Mouse (Mus musculus): ENCODE results near the gene AA986860. TPM values are rescaled to one million over a fixed set of nuclear protein-coding genes. Genes with fewer than 3 reads are reported as not detected.

Gene AA986860
- polyA plus RNA-seq, 1 experiment from 2014 or later = 17.7 TPM

DNA sequence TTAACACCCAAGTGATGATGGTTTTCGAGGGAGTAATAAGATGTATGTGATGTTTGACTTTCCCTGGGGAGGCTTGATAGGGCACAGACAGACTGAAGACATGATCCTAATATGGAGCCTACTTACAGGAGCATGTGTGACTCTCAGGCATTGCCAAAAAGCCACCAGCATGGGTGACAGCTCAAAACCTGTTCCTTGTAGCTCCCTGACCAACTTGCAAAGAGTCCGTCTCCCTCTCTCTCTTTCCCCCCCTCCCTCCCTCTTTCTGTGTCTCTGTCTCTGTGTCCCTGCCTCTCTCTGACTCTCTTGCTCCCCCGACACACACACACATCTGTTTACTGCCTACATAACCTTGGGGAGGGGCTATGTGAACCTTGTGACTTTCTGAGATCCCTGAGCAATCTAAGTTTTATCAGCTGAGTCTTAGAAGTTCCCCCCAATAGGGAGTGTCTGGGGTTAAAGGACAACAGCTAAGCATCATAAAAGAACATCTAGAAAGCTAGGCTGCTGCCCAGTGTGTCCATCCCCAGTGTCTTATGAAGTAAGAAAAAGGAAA lies 6.9 kb downstream of the AA986860 start:
- Histone ChIP-seq H3K36me3 (ENCODE audit: insufficient read depth, low read length) (no peaks in the 10 kb centered on the region), H3K4me1 (replicated peaks; ENCODE audit: insufficient read depth, low read length) (peaks cover 7% of the 10 kb centered on the region; the same call in 1 of the 2 replicates), H3K4me2 (ENCODE audit: low read length) (no peak overlapping the region), H3K27me3 (ENCODE audit: insufficient read depth, low read length) (no peaks in the 10 kb centered on the region), H3K9me3 (replicated peaks; ENCODE audit: low read length) (no peaks in the 10 kb centered on the region), H3K27ac (no peak overlapping the region), H3K4me3 (replicated peaks; ENCODE audit: low read depth, low read length) (no peak overlapping the region), H3K9ac (ENCODE audit: low read depth, low read length) (no peak overlapping the region)
- ATAC-seq (replicated peaks; ENCODE audit: low FRiP score, low read depth) (no peak), DNase-seq (ENCODE audit: low spot score) (no peak)
- TF ChIP-seq CTCF (IDR thresholded peaks at IDR 0.05; ENCODE audit: low read depth) = no peak
- WGBS = 67% methylated on average over 3 of the region's 3 CpGs

DNA sequence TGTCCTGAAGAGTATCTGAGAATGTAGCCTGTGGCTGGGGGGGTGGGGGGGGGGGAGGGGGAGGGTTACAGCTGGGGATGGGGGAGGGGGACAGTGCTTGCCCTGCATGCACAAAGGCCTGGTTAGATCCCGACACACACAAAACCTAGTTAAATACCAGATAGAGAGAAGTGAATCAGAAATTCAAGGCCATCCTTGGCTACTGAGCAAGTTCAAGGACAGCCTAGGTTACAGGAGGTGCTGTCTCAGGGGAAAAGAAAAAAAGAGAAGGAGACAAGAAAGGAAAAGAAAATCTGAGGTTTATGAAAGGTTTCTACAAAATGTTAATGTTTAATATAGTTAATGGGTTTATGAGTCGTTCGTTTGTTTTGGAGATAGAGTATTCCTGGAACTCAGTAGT lies 7.9 kb downstream of the AA986860 start:
- Histone ChIP-seq H3K27ac (no peak overlapping the region), H3K36me3 (ENCODE audit: insufficient read depth, low read length) (no peaks in the 10 kb centered on the region), H3K9me3 (replicated peaks; ENCODE audit: low read length) (no peaks in the 10 kb centered on the region), H3K9ac (ENCODE audit: low read depth, low read length) (no peak overlapping the region), H3K4me3 (replicated peaks; ENCODE audit: low read depth, low read length) (no peak overlapping the region), H3K4me2 (ENCODE audit: low read length) (no peak overlapping the region), H3K27me3 (ENCODE audit: insufficient read depth, low read length) (no peaks in the 10 kb centered on the region), H3K4me1 (replicated peaks; ENCODE audit: insufficient read depth, low read length) (peaks cover 2% of the 10 kb centered on the region; the same call in 1 of the 2 replicates)
- TF ChIP-seq CTCF (IDR thresholded peaks at IDR 0.05; ENCODE audit: low read depth) = no peak
- 50% methylated on average over 3 of the region's 3 CpGs for WGBS
- no peak for DNase-seq (ENCODE audit: low spot score)
- ATAC-seq (replicated peaks; ENCODE audit: low FRiP score, low read depth) = no peak

DNA sequence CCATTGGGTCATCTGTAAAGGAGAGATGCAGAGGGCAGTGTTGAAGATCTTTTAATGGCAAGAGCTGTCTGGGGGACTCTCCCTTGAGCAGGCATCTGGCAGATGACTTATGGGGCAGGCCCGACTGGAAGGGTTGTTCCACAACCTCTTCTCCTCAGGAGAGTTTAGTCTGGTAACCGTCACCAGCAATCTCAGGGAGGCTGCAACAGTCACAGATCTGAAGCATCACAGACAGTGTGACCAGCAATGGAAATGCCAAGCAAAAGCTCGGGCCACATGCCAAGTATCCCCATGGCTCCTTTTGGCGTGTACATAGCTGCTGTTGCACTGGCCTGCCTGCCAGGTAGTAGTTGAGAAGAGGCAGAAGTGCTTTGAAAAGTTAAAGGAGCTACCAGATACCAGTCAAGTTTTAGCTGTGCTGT lies 8.5 kb downstream of the AA986860 start:
- H3K9me3 ChIP-seq (replicated peaks; ENCODE audit: low read length) = no peaks in the 10 kb centered on the region
- no peak for TF ChIP-seq CTCF (IDR thresholded peaks at IDR 0.05; ENCODE audit: low read depth)
- no peaks in the 10 kb centered on the region; the same call in 1 of the 2 replicates for H3K4me1 ChIP-seq (replicated peaks; ENCODE audit: insufficient read depth, low read length)
- H3K36me3 ChIP-seq (ENCODE audit: insufficient read depth, low read length) = no peaks in the 10 kb centered on the region
- no peaks in the 10 kb centered on the region for H3K27me3 ChIP-seq (ENCODE audit: insufficient read depth, low read length)
- WGBS = 65% methylated on average over 4 of the region's 4 CpGs
- H3K4me3 ChIP-seq (replicated peaks; ENCODE audit: low read depth, low read length) = no peak overlapping the region
- ATAC-seq (replicated peaks; ENCODE audit: low FRiP score, low read depth) (no peak; the same call in 1 of the 2 replicates), DNase-seq (ENCODE audit: low spot score) (no peak)
- H3K9ac ChIP-seq (ENCODE audit: low read depth, low read length) = no peak overlapping the region
- no peak overlapping the region for H3K27ac ChIP-seq
- no peak overlapping the region for H3K4me2 ChIP-seq (ENCODE audit: low read length)

DNA sequence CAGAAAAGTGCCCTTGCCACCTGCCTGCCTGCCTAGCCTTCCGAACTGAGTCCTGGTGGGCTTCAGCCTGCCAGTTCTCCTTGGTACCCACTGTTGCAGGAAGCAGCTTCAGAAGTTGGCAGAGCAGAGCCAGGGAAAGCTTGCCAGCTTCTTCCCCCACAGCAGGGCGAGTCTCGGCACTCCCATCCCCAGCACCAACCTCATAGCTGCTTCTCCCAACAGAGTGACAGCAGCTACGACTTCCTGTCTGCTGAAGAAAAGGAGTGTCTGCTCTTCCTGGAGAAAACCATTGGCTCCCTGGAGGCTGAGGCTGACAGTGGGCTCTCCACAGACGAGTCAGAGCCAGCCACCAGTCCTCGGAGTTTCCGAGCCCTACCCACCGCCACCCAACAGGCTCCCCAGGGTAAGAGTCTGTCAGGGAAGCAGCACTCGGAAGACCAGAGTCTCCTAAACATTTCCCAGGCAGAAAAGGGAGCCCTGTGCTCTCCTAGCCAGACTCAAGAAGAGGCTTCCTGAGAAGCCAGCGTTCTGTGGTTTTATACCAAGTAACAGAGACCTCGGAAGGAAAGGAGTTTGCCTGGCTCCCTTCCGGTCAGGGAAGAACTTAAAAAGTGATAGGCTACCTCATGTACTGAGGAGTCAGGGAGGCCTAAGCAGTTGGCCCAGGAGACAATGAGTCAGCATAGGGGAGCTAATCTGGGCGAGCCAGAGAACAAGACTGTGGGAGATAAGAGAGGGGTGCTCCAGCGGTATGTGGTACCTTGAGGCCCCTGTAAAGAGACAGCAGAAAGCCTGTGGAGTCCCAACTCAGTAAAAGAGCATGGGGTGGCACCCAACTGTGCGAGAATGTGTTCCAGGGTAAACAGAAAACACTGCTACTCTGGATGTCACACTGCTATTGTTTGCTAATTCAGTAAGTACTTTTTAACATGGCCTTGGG lies 9.3 kb downstream of the AA986860 start:
- H3K36me3 ChIP-seq (ENCODE audit: insufficient read depth, low read length) = no peaks in the 10 kb centered on the region
- no peaks in the 10 kb centered on the region; the same call in 1 of the 2 replicates for H3K4me1 ChIP-seq (replicated peaks; ENCODE audit: insufficient read depth, low read length)
- ATAC-seq (replicated peaks; ENCODE audit: low FRiP score, low read depth) (no peak), DNase-seq (ENCODE audit: low spot score) (no peak)
- TF ChIP-seq CTCF (IDR thresholded peaks at IDR 0.05; ENCODE audit: low read depth) = no peak
- H3K4me2 ChIP-seq (ENCODE audit: low read length) = no peak overlapping the region
- H3K27me3 ChIP-seq (ENCODE audit: insufficient read depth, low read length) = no peaks in the 10 kb centered on the region
- WGBS = 61% methylated on average over 15 of the region's 15 CpGs
- H3K4me3 ChIP-seq (replicated peaks; ENCODE audit: low read depth, low read length) = no peak overlapping the region
- no peak overlapping the region for H3K27ac ChIP-seq
- no peaks in the 10 kb centered on the region for H3K9me3 ChIP-seq (replicated peaks; ENCODE audit: low read length)
- no peak overlapping the region for H3K9ac ChIP-seq (ENCODE audit: low read depth, low read length)

DNA sequence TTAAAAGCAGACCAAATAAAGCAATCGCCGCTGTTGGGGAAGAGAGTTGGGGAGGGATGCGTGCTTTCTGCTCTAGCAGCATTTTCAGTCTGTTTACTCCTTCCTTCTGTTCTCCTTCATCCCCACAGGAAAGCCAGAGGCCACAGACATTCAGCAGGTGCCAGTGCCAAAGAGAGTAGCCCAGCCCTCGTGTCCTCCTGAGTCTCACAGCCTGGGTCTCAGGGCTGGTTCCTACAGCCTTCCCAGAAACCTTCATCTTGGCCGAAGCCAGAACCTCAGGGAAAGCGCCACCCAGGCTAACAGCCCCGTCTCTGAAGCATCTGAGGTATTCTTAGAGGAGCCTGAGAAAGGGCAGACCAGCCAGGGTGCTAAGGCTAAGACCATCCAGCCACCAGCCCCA lies 10.4 kb downstream of the AA986860 start:
- H3K27me3 ChIP-seq (ENCODE audit: insufficient read depth, low read length) = no peaks in the 10 kb centered on the region
- H3K4me2 ChIP-seq (ENCODE audit: low read length) = no peak overlapping the region
- no peak overlapping the region for H3K9ac ChIP-seq (ENCODE audit: low read depth, low read length)
- WGBS = 92% methylated on average over 7 of the region's 7 CpGs
- H3K27ac ChIP-seq = no peak overlapping the region
- TF ChIP-seq CTCF (IDR thresholded peaks at IDR 0.05; ENCODE audit: low read depth) = no peak
- no peaks in the 10 kb centered on the region for H3K36me3 ChIP-seq (ENCODE audit: insufficient read depth, low read length)
- H3K9me3 ChIP-seq (replicated peaks; ENCODE audit: low read length) = no peaks in the 10 kb centered on the region
- ATAC-seq (replicated peaks; ENCODE audit: low FRiP score, low read depth) (no peak), DNase-seq (ENCODE audit: low spot score) (no peak)
- H3K4me3 ChIP-seq (replicated peaks; ENCODE audit: low read depth, low read length) = no peak overlapping the region
- no peaks in the 10 kb centered on the region; the same call in 1 of the 2 replicates for H3K4me1 ChIP-seq (replicated peaks; ENCODE audit: insufficient read depth, low read length)

DNA sequence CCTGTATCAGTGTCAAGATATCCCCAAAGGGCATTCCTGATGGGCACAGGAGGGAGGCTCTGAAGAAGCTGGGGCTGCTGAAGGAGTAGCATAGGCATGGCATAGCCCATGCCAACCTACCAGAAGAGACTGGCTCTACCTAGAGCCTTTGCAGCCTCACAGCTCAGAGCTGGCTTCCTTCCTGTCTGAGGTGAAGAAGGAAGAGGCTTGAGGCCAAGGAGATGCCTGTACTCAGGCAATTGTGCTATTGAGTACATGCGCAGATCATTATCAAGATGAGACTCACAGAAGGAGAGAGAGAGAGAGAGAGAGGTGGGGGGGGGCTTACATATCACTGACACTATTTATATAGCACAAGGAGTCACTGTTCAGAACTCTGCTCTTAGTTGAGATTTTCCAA lies 12.0 kb downstream of the AA986860 start:
- no peak overlapping the region for H3K9ac ChIP-seq (ENCODE audit: low read depth, low read length)
- no peaks in the 10 kb centered on the region for H3K9me3 ChIP-seq (replicated peaks; ENCODE audit: low read length)
- H3K4me2 ChIP-seq (ENCODE audit: low read length) = no peak overlapping the region
- no peaks in the 10 kb centered on the region for H3K27me3 ChIP-seq (ENCODE audit: insufficient read depth, low read length)
- H3K4me3 ChIP-seq (replicated peaks; ENCODE audit: low read depth, low read length) = no peak overlapping the region
- DNase-seq (ENCODE audit: low spot score) = no peak
- no peak for TF ChIP-seq CTCF (IDR thresholded peaks at IDR 0.05; ENCODE audit: low read depth)
- H3K4me1 ChIP-seq (replicated peaks; ENCODE audit: insufficient read depth, low read length) = no peaks in the 10 kb centered on the region; the same call in 1 of the 2 replicates
- no peak for ATAC-seq (replicated peaks; ENCODE audit: low FRiP score, low read depth)
- 81% methylated on average over 1 of the region's 1 CpGs for WGBS
- no peaks in the 10 kb centered on the region for H3K36me3 ChIP-seq (ENCODE audit: insufficient read depth, low read length)
- H3K27ac ChIP-seq = no peak overlapping the region
